Mouse (Mus musculus): Measurements from ENCODE around the gene Cd3eap.

DNA sequence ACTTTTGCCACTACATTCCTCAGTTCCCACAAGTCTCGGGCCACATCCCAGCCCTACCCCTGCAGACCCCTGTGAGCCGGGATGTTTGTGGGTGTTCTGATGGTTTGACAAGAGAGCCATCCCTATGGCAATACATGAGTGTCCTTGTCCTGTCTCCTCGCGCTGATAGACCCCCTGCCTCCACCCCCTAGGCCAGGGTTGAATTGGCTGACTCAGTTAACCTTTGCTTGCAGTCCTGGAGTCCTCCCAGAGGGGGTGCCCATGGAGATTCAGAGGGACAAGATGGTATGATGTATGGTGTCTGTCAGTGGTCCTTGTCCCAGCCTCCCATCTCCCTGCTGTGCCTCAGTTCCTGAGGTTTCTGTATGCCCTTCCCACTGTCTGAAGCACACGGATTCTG, 45.2 kb downstream of the Cd3eap start:
- TF ChIP-seq CTCF (IDR thresholded peaks at IDR 0.05; ENCODE audit: low read depth) (no peak), EP300 (IDR thresholded peaks at IDR 0.05; ENCODE audit: low read depth) (no peak)
